Mouse (Mus musculus): ENCODE measurements at regions not wholly inside any gene's neighbourhood (a gene's known extent, or its start where the extent isn't known, plus 50 kb on each side); places are given as distances from the start of the nearest gene placed in this dataset.

GRCm38 (mm10) chr5:101558279-101558987 is 106.4 kb downstream of the Nkx6-1 start:
- H3K4me3 ChIP-seq (ENCODE audit: low read length), result no peak overlapping the region
- H3K27me3 ChIP-seq (ENCODE audit: insufficient read depth, low read length), result peaks cover 3% of the 10 kb centered on the region; the same call in 1 of the 2 replicates
- no peak overlapping the region for H3K4me2 ChIP-seq (ENCODE audit: low read depth, low read length)
- no peak for TF ChIP-seq CTCF (IDR thresholded peaks at IDR 0.05; ENCODE audit: low read depth)
- 47% methylated on average over 13 of the region's 13 CpGs for WGBS
- H3K9ac ChIP-seq (replicated peaks; ENCODE audit: low read length), result no peak overlapping the region
- H3K27ac ChIP-seq, result no peak overlapping the region
- H3K4me1 ChIP-seq (ENCODE audit: insufficient read depth, low read length), result no peaks in the 10 kb centered on the region
- DNase-seq (ENCODE audit: low spot score) (peak; percentile 71), ATAC-seq (peak; percentile 64; the same call in 1 of the 2 replicates)
- H3K9me3 ChIP-seq (ENCODE audit: low read length), result no peaks in the 10 kb centered on the region
- no peaks in the 10 kb centered on the region for H3K36me3 ChIP-seq (ENCODE audit: insufficient read depth, low read length)

GRCm38 (mm10) chr5:101557156-101557555 is 107.6 kb downstream of the Nkx6-1 start:
- DNase-seq (ENCODE audit: low spot score) (peak; percentile 27), ATAC-seq (no peak)
- Histone ChIP-seq H3K9ac (replicated peaks; ENCODE audit: low read length) (no peak overlapping the region), H3K27me3 (ENCODE audit: insufficient read depth, low read length) (peaks cover 3% of the 10 kb centered on the region; the same call in 1 of the 2 replicates), H3K36me3 (ENCODE audit: insufficient read depth, low read length) (no peaks in the 10 kb centered on the region), H3K9me3 (ENCODE audit: low read length) (no peaks in the 10 kb centered on the region), H3K4me1 (ENCODE audit: insufficient read depth, low read length) (no peaks in the 10 kb centered on the region), H3K4me3 (ENCODE audit: low read length) (no peak overlapping the region), H3K4me2 (ENCODE audit: low read depth, low read length) (no peak overlapping the region), H3K27ac (no peak overlapping the region)
- no peak for TF ChIP-seq CTCF (IDR thresholded peaks at IDR 0.05; ENCODE audit: low read depth)
- WGBS, result 48% methylated on average over 3 of the region's 3 CpGs

DNA sequence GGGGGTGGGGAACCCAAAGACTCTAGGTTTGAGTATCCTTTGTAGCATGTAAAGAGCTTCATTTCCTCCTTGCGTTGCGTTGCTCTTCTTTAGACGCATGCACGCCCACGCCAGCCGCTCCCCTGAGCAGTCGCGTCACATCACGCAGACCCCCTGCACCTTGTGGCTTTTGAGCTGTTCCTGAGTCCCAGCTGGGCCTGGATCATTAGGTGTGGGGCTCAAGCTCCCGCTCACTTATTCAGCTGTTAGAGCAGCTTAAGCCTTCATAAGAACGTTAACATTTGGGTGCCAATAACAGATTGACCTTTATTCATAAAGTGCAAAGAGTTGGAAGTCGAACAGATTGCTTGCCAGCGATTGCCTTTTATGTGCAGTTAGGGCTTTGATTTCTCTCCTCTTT is 121.5 kb downstream of the Nkx6-1 start:
- no peak for ATAC-seq
- peaks cover 86% of the 10 kb centered on the region for H3K27me3 ChIP-seq (ENCODE audit: insufficient read depth, low read length)

DNA sequence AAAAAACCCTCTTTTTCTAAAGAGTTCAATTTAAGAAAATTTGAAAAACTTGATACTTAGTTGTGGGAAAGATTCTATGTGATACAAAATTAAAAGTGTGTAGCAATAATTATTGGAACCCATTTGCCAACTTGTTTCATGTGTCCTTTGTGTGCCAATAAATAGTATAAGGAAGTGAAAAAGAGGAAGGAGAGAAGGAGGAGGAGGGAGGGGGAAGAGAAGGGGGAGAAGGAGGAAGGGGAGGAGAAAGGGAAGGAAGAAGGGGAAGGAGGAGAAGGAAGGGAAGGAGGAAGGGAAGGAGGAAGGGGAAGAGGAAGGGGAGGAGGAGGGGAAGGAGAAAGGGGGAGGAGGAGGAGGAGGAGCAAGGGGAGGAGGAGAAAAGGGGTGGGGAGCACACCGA is 125.0 kb downstream of the Nkx6-1 start:
- no peak overlapping the region for H3K4me3 ChIP-seq (ENCODE audit: low read length)
- DNase-seq (ENCODE audit: low spot score) (no peak), ATAC-seq (no peak)
- H3K4me1 ChIP-seq (ENCODE audit: insufficient read depth, low read length), result no peaks in the 10 kb centered on the region
- H3K9ac ChIP-seq (replicated peaks; ENCODE audit: low read length), result no peak overlapping the region
- H3K27me3 ChIP-seq (ENCODE audit: insufficient read depth, low read length), result peaks cover 86% of the 10 kb centered on the region
- no peaks in the 10 kb centered on the region for H3K9me3 ChIP-seq (ENCODE audit: low read length)
- TF ChIP-seq CTCF (IDR thresholded peaks at IDR 0.05; ENCODE audit: low read depth), result no peak
- no peaks in the 10 kb centered on the region for H3K36me3 ChIP-seq (ENCODE audit: insufficient read depth, low read length)
- H3K27ac ChIP-seq, result no peak overlapping the region
- no peak overlapping the region for H3K4me2 ChIP-seq (ENCODE audit: low read depth, low read length)
- 69% methylated on average over 1 of the region's 1 CpGs for WGBS

More for the DNA sequence above, 121.5 kb downstream of the Nkx6-1 start:
- no peaks in the 10 kb centered on the region for H3K36me3 ChIP-seq (ENCODE audit: insufficient read depth, low read length)
- no peaks in the 10 kb centered on the region for H3K9me3 ChIP-seq (ENCODE audit: low read length)
- no peak overlapping the region for H3K4me2 ChIP-seq (ENCODE audit: low read depth, low read length)
- no peak for DNase-seq (ENCODE audit: low spot score)
- H3K9ac ChIP-seq (replicated peaks; ENCODE audit: low read length), result no peak overlapping the region
- TF ChIP-seq CTCF (IDR thresholded peaks at IDR 0.05; ENCODE audit: low read depth), result no peak
- H3K4me3 ChIP-seq (ENCODE audit: low read length), result no peak overlapping the region
- no peak overlapping the region for H3K27ac ChIP-seq
- 10% methylated on average over 13 of the region's 13 CpGs for WGBS
- no peaks in the 10 kb centered on the region for H3K4me1 ChIP-seq (ENCODE audit: insufficient read depth, low read length)

DNA sequence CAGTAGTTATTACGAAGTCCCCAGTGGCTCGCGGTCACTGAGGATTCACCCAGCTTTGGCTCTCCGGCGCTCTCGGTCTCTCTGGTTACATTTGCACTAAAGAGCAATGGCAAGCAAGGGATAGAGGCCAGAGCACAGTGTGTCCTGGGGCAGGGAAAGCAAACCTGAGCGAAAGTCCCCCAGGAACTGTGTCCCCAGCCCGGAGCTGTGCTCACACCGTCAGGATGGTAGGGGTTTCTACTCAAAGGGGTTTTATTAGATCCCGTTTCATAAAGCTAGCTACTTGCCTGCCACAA is 125.6 kb downstream of the Nkx6-1 start:
- H3K36me3 ChIP-seq (ENCODE audit: insufficient read depth, low read length), result no peaks in the 10 kb centered on the region
- no peak for TF ChIP-seq CTCF (IDR thresholded peaks at IDR 0.05; ENCODE audit: low read depth)
- 9% methylated on average over 10 of the region's 10 CpGs for WGBS
- DNase-seq (ENCODE audit: low spot score), result no peak
- no peak for ATAC-seq
- no peak overlapping the region for H3K9ac ChIP-seq (replicated peaks; ENCODE audit: low read length)
- H3K27ac ChIP-seq, result no peak overlapping the region
- H3K4me1 ChIP-seq (ENCODE audit: insufficient read depth, low read length), result no peaks in the 10 kb centered on the region
- no peaks in the 10 kb centered on the region for H3K9me3 ChIP-seq (ENCODE audit: low read length)
- no peak overlapping the region for H3K4me2 ChIP-seq (ENCODE audit: low read depth, low read length)
- H3K4me3 ChIP-seq (ENCODE audit: low read length), result no peak overlapping the region
- H3K27me3 ChIP-seq (ENCODE audit: insufficient read depth, low read length), result peaks cover 86% of the 10 kb centered on the region

DNA sequence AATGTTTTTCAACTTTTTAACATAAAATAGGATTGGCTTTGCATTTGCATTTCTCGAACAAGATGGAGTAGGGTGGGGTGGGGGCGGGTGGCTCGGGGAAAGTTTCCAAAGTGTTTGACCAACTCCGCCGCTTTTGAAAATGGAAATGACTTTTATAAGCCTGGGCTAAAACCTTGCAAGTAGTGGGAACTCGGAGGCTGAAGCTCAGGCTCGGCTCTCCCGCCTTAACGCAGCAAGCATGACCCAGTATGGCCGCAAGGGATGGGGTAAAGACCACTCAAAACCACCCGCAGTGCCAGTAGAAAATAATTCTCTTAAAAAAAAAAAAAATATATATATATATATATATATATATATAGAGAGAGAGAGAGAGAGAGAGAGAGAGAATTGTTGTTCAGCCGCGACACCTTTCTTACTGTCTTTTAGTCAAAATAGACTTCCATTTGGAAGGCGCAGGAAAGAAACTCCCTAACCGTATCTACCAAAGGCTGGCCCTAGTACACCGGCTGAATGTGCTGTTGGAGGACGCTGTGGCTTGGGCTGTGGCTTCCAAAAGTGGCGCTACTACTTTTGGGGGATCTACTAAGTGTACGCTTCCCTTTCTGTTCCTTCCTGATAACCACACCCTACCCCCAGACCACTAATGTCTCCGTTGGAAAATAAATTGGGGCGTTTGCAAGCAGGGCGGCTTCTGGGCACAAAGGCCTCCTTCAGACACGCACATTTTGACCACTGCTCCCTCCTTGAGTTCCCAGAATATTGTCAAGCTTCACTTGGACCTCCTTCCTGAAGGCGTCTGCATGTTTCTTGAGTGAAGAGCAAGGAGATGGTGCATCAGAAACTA is 126.2 kb downstream of the Nkx6-1 start:
- TF ChIP-seq CTCF (IDR thresholded peaks at IDR 0.05; ENCODE audit: low read depth), result no peak
- no peak for DNase-seq (ENCODE audit: low spot score)
- ATAC-seq, result no peak
- Histone ChIP-seq H3K4me3 (ENCODE audit: low read length) (peak overlapping the region; percentile 3; the same call in 1 of the 2 replicates), H3K9me3 (ENCODE audit: low read length) (no peaks in the 10 kb centered on the region), H3K9ac (replicated peaks; ENCODE audit: low read length) (no peak overlapping the region), H3K36me3 (ENCODE audit: insufficient read depth, low read length) (no peaks in the 10 kb centered on the region), H3K4me2 (ENCODE audit: low read depth, low read length) (peak overlapping the region; percentile 36), H3K27ac (no peak overlapping the region), H3K27me3 (ENCODE audit: insufficient read depth, low read length) (peaks cover 83% of the 10 kb centered on the region), H3K4me1 (ENCODE audit: insufficient read depth, low read length) (no peaks in the 10 kb centered on the region)
- 3% methylated on average over 24 of the region's 24 CpGs for whole genome bisulfite sequencing

Measured in hindbrain, postnatal 0 days (tissue).